Mouse (Mus musculus) heart, adult 2 months (tissue): ENCODE data around the gene Rbfox2. TPM values are rescaled to one million over a fixed set of nuclear protein-coding genes. Genes with fewer than 3 reads are reported as not detected.

ENCODE experiments used
- DNase-seq, 2 experiments: peaks; one replicate each; pipeline ENCODE4 v3.0.0; 2021
- H3K27ac ChIP-seq: fragments of 200-600 bp; 2 replicates; pipeline ENCODE4 v1.8.1; 2022
- H3K27me3 ChIP-seq: fragments of 200-500 bp; 2 replicates; pipeline ENCODE4 v1.6.1; 2012; ENCODE audit warnings: mild to moderate bottlenecking, low read length, inconsistent platforms, mixed read lengths; ENCODE audit not compliant: control insufficient read depth, insufficient read depth
- H3K36me3 ChIP-seq: fragments of 200-500 bp; 2 replicates; pipeline ENCODE4 v1.6.1; 2012; ENCODE audit warnings: low read length, inconsistent platforms; ENCODE audit not compliant: control insufficient read depth, insufficient read depth
- H3K4me1 ChIP-seq: fragments of 200-500 bp; 2 replicates; pipeline ENCODE4 v1.6.1; 2011; ENCODE audit warnings: low read length; ENCODE audit not compliant: control insufficient read depth, insufficient read depth
- H3K4me3 ChIP-seq: fragments of 200-600 bp; 2 replicates; pipeline ENCODE4 v1.8.1; 2022
- H3K79me2 ChIP-seq: fragments of 200-500 bp; replicated peaks from 2 replicates; pipeline ENCODE4 v1.6.1; 2012; ENCODE audit warnings: mild to moderate bottlenecking, inconsistent platforms, low read length, moderate library complexity, mixed read lengths; ENCODE audit not compliant: control insufficient read depth, insufficient read depth
- H3K9ac ChIP-seq: fragments of 200-500 bp; 2 replicates; pipeline ENCODE4 v1.6.1; 2012; ENCODE audit warnings: low read depth, mild to moderate bottlenecking, control low read depth, inconsistent platforms, low read length, mixed read lengths
- CTCF ChIP-seq: fragments of 200-600 bp; IDR thresholded peaks from 2 replicates; pipeline ENCODE4 v1.8.1; 2022; ENCODE audit warnings: antibody characterized with exemption, mild to moderate bottlenecking, moderate library complexity
- EP300 ChIP-seq: fragments of 200-500 bp; IDR thresholded peaks from 2 replicates; pipeline ENCODE4 v1.6.1; 2011; ENCODE audit warnings: low read depth, low read length, control low read depth; ENCODE audit not compliant: insufficient read depth
- POLR2A ChIP-seq: fragments of 200-500 bp; IDR thresholded peaks from 2 replicates; pipeline ENCODE4 v1.6.1; 2011; ENCODE audit warnings: mild to moderate bottlenecking, low read depth, low read length, control low read depth; ENCODE audit not compliant: insufficient read depth
- WGBS: fragments of 180-500 bp; shearing (Covaris S2); methylation state at CpG from one replicate; pipeline ENCODE4 v1.1.7; 2018; 5-methylcytosine and 5-hydroxymethylcytosine counted together
- intact Hi-C: fragments of 180-260 bp; cut with DNase I; formaldehyde crosslinking; loops from one replicate; pipeline ENCODE4 v1.15.1; 2025
- polyA plus RNA-seq: library from polyadenylated mRNA; depleted of rRNA; stranded (reverse); fragments of >200 nt; gene quantifications from 2 replicates; pipeline ENCODE4 v1.2.3, GENCODE M21; 2012
- total RNA-seq, 2 experiments: library from RNA; stranded (reverse); gene quantifications; 2 replicates each; pipeline ENCODE4 v1.2.3; 2021

Gene Rbfox2
- total and polyA plus RNA-seq, 3 experiments, result 86.0 to 110 (median 106) TPM

DNA sequence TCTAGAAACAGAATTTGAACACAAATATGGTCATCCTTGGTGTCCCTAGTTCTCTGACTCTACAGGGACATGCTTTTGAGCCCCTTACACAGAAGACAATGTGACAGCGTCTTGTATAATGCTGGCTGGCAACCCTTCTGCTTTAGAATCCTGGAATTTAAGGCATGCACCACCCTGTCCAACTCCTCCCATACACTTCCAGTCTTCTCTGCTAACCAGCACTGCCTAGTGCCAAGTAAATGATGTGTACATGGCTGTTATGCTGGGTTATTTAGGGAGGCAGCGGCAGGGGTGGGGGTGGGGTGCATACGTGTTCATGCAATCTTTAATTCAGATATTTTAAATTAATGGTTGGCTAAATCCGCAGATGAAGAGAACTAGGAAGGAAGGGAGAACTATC, 19.6 kb upstream of the Rbfox2 start:
- Histone ChIP-seq H3K36me3 (no peaks in the 10 kb centered on the region), H3K4me1 (no peaks in the 10 kb centered on the region), H3K27me3 (no peaks in the 10 kb centered on the region), H3K27ac (no peak overlapping the region), H3K4me3 (no peak overlapping the region), H3K79me2 (no peaks in the 10 kb centered on the region), H3K9ac (no peak overlapping the region; the same call in 1 of the 2 replicates)
- intact Hi-C loops, result no loop called here
- no peak for DNase-seq
- TF ChIP-seq CTCF, result no peak
- no peak for TF ChIP-seq POLR2A
- TF ChIP-seq EP300, result no peak
- WGBS, result 43% methylated on average over 4 of the region's 4 CpGs

DNA sequence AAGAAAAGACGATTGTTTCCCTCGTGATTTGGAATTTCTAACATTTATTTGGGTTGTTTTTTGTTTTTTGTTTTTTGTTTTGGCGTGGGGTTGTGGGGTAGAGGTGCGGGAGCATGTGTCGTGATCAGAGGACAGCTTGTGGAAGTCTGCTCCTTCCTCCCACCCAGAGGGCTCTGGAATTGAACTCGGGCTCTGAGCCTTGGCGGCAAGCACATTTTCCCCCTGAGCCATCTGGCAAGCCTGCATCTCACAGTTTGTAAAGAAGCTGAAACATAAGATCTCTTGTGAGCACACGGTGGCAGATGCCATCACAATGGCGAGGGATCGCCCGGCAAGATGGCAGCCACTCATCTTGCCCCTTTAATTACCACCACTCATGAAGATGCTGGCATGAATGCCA, 17.6 kb upstream of the Rbfox2 start:
- intact Hi-C loops, result no loop called here
- no peak for DNase-seq

DNA sequence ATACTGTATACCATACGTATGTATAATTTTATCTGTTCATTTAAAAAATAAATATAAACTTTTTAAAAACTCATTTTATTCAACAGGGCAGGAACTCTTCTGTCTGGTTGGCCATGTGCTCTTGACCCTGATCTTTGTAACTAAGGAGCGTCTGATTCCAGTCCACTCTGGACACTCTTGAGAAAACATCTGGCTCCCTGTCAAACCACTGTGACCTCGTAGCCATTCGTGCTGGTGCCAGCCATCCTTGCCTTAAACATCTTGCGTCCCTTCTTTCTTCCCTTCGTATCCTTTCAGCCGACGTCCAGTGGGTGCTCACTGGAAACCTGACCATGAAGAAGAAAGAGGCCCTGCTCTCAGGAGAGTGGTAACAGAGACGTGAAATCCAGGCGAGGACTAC, 16.4 kb upstream of the Rbfox2 start:
- no peak for DNase-seq
- Histone ChIP-seq H3K27ac (no peak overlapping the region), H3K27me3 (no peaks in the 10 kb centered on the region), H3K36me3 (no peaks in the 10 kb centered on the region), H3K4me3 (no peak overlapping the region), H3K9ac (no peak overlapping the region), H3K4me1 (no peaks in the 10 kb centered on the region), H3K79me2 (no peaks in the 10 kb centered on the region)
- intact Hi-C loops, result no loop called here
- 77% methylated on average over 10 of the region's 10 CpGs for WGBS
- no peak for TF ChIP-seq CTCF
- TF ChIP-seq POLR2A, result no peak
- no peak for TF ChIP-seq EP300

More for the DNA sequence above, 17.6 kb upstream of the Rbfox2 start:
- H3K27ac ChIP-seq, result no peak overlapping the region
- no peak overlapping the region for H3K4me3 ChIP-seq
- no peaks in the 10 kb centered on the region for H3K27me3 ChIP-seq
- 92% methylated on average over 11 of the region's 11 CpGs for WGBS
- H3K36me3 ChIP-seq, result no peaks in the 10 kb centered on the region
- H3K4me1 ChIP-seq, result no peaks in the 10 kb centered on the region
- H3K79me2 ChIP-seq, result no peaks in the 10 kb centered on the region
- H3K9ac ChIP-seq, result no peak overlapping the region
- TF ChIP-seq EP300, result no peak
- no peak for TF ChIP-seq POLR2A
- no peak for TF ChIP-seq CTCF

DNA sequence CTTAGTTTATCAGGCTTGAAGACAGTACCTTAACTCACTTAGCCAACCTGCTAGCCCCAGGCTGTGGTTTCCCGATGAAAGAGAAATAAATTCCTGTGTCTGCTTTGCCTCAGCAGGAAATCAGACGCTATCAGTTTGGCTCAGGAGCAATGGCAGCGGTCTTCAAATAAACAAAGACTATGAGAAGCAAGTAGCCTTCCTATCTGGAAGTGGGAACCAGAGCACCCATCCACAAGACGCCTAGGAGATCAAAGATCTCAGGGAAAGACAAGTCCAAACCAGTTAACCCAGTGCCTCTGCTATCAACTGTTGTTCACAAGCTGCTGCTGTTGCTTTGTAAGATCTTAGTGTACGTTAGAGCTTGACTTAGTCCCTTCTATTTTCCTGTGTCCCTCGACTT, 6.9 kb upstream of the Rbfox2 start:
- H3K36me3 ChIP-seq, result no peaks in the 10 kb centered on the region
- 21% methylated on average over 6 of the region's 6 CpGs for WGBS

GRCm38 (mm10) chr15:77312796-77313195, 6.0 kb upstream of the Rbfox2 start:
- no peak for DNase-seq
- peaks cover 4% of the 10 kb centered on the region for H3K4me1 ChIP-seq
- H3K9ac ChIP-seq, result no peak overlapping the region
- no peaks in the 10 kb centered on the region for H3K79me2 ChIP-seq
- H3K4me3 ChIP-seq, result no peak overlapping the region
- 98% methylated on average over 7 of the region's 7 CpGs for WGBS
- no peak overlapping the region for H3K27ac ChIP-seq
- no peaks in the 10 kb centered on the region for H3K36me3 ChIP-seq
- no peaks in the 10 kb centered on the region for H3K27me3 ChIP-seq
- intact Hi-C loops, result no loop called here
- TF ChIP-seq POLR2A (no peak), EP300 (no peak), CTCF (no peak)

More for the DNA sequence above, 6.9 kb upstream of the Rbfox2 start:
- no peaks in the 10 kb centered on the region for H3K27me3 ChIP-seq
- no peak overlapping the region for H3K9ac ChIP-seq
- no peak overlapping the region for H3K4me3 ChIP-seq
- H3K27ac ChIP-seq, result peak overlapping the region; percentile 68
- no peak for DNase-seq
- TF ChIP-seq CTCF, result no peak
- H3K4me1 ChIP-seq, result peaks cover 4% of the 10 kb centered on the region
- H3K79me2 ChIP-seq, result no peaks in the 10 kb centered on the region
- intact Hi-C loops, result no loop called here

DNA sequence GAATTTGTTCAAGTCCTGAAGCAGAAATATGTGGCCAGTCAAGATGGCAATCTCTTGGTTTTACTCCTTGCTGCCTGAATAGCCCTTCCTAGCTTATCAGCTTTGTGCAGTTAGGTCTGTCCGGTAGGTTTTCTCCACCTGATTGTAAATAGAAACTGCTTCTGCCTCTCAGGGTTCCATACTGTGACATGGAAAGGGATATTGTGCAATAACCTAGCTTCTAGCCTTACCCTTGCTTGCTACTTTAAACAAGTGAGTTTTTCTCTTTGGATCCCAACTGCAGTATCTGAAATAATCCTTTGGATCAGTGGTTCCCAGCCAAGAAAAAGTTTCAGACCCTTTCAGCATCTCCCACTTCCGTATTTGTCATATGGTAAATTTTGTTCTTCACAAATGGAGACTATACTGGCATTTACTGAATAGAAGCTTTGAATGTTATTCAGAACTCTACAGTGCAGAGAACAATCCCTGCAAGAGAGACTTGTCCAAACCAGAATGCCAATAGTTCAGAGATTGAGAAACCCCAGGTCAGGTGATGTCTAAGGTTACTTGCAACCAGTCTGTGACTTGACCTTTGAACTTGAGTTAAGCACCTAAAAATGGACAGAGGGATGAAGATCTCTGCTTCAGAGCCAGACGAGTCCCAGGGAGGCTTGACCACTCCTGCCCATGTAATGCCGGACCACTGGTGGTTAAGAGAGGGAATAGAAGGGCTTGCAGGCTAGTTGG, 1.1 kb upstream of the Rbfox2 start:
- no peak for DNase-seq
- peaks cover 6% of the 10 kb centered on the region for H3K4me1 ChIP-seq
- intact Hi-C loops, result loop anchor here (2.0 kb wide), 2 partner anchors 29 to 71 kb away; no protein-coding TSS in a partner anchor

More for the DNA sequence above, 1.1 kb upstream of the Rbfox2 start:
- H3K4me3 ChIP-seq, result no peak overlapping the region
- no peaks in the 10 kb centered on the region for H3K27me3 ChIP-seq
- H3K9ac ChIP-seq, result no peak overlapping the region
- no peak for TF ChIP-seq EP300
- no peak for TF ChIP-seq CTCF
- no peak for TF ChIP-seq POLR2A
- H3K36me3 ChIP-seq, result peaks cover 11% of the 10 kb centered on the region
- H3K79me2 ChIP-seq, result peaks cover 2% of the 10 kb centered on the region
- 83% methylated on average over 4 of the region's 4 CpGs for WGBS
- no peak overlapping the region; the same call in 1 of the 2 replicates for H3K27ac ChIP-seq
